Mouse (Mus musculus) cerebellum, adult 2 months (tissue): ENCODE results near the gene Prkce.

Experiments used
- CTCF ChIP-seq: fragments of 200-500 bp; IDR thresholded peaks from 2 replicates; pipeline ENCODE4 v1.5.1; 2011; ENCODE audit warnings: low read depth, mild to moderate bottlenecking, control low read depth, low read length, moderate library complexity, borderline replicate concordance; ENCODE audit not compliant: insufficient read depth
- POLR2A ChIP-seq: fragments of 200-500 bp; IDR thresholded peaks from 2 replicates; pipeline ENCODE4 v1.6.1; 2011; ENCODE audit warnings: low read length, control low read depth, borderline replicate concordance; ENCODE audit not compliant: insufficient read depth

DNA sequence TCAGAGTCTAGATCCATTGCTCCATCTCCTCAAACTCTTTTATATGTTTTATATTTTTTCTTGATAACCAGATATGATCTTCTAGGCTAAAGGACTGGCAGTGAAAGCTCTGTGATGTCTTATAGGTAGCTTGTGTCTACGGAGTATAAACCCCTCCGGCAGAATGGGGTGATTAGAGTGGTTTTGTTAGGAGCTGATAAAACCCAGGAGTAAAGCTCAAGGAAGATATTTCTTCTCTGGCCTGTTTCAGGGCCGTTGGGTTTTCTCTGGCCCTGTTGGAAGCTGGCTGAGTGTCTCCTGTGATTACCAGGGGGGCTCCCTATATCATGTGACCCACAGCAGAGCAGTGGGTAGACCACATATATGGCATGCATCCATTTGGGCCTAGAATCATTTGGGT lies 319.9 kb downstream of the Prkce start:
- TF ChIP-seq POLR2A, result no peak
- TF ChIP-seq CTCF, result no peak
